Mouse (Mus musculus): ENCODE measurements around the gene Usp35. TPM values are rescaled to one million over a fixed set of nuclear protein-coding genes. Genes with fewer than 3 reads are reported as not detected.

Usp35 gene
- polyA plus RNA-seq, 1 experiment from 2014 or later, result 10.0 TPM

DNA sequence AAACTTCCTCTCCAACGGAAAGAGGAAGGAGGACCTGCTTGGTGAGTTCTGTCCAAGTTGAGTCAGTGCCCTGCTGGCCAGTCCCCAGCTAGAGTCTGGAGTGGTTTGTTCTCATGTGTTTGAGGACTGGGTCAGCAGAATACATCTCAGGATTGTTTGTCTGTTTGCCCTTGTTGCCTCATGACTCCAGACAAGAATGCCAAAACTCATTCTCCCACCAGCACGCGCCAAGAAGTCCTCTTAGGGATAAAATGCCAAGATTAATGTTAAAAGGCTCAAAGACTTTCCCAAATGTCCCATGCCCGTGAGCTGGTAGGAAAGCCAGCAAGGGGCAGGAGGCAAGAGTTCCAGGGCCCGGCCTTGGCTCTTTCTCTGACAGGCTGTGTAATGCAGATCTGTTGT is 25.1 kb upstream of the Usp35 start:
- TF ChIP-seq CTCF (IDR thresholded peaks at IDR 0.05), result no peak
- H3K27me3 ChIP-seq, result no peaks in the 10 kb centered on the region
- in situ Hi-C loops (cut with MboI; ENCODE audit: low pct_unique_long_range_greater_than_20kb), result no loop called here
- ATAC-seq (no peak), DNase-seq (ENCODE audit: low read depth, low spot score) (no peak)
- ChIA-PET CTCF (no interaction called here), POLR2A (no interaction called here)

DNA sequence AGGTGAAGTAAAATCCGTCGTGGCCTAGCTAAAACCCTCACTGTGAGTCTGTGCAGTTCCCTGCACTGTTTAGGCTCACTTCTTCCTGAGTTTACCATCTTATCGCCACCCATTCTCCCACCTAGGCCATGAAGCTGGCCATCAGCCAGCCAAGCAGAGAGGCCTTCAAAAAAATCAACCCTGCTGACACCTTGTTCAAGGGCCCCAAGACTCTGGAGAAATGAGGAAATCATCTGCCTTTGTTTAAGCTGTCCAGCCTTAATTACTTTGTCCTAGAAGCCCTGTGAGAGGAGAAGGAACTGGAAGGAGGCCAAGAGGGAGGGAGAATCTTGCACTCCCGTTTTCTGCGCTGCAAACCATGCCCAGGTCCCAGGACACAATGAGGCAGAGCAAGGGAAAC is 24.4 kb upstream of the Usp35 start:
- ChIA-PET CTCF (no interaction called here), POLR2A (no interaction called here)
- in situ Hi-C loops (cut with MboI; ENCODE audit: low pct_unique_long_range_greater_than_20kb), result no loop called here
- ATAC-seq (no peak), DNase-seq (ENCODE audit: low read depth, low spot score) (no peak)
- no peaks in the 10 kb centered on the region for H3K27me3 ChIP-seq
- no peak for TF ChIP-seq CTCF (IDR thresholded peaks at IDR 0.05)

DNA sequence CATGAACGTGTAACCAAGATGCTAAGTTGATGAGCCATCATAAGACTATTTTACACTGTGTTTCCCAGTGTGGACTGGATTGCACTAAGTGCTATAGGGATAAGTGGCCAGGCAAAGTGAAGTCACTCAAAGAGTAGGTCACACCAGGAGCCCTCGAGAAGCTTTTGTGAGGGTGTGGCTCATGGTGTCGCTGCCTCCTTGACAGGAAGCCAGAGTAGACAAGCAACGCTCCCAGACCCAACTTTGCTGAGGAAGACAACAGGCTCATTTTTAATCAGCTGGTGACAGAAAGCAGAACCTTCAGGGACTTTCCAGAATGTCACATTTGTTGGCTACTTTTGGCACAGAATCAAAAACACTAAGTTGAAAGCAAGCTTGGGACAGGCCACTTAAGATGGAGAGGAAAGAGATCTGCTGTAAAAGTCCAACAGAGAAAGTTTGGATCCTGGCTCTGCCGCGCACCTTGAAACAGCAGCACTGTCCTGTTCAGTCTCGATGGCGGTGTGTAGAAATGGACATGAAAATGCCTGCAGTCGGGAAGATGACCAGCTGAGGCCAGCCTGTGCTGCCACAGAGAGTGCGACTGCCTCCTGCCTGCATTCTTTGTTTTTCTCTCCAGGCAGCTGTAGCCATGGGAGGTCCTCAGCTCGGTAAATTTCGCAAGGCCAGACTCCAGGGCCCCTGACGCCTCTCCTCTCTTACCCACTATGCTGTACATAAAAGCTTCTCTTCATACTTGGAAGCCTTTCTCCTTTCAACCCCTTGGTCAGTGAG is 23.4 kb upstream of the Usp35 start:
- TF ChIP-seq CTCF (IDR thresholded peaks at IDR 0.05), result no peak
- no peak for DNase-seq (ENCODE audit: low read depth, low spot score)
- ChIA-PET POLR2A (no interaction called here), CTCF (no interaction called here)
- no peaks in the 10 kb centered on the region for H3K27me3 ChIP-seq
- in situ Hi-C loops (cut with MboI; ENCODE audit: low pct_unique_long_range_greater_than_20kb), result no loop called here
- ATAC-seq, result no peak

DNA sequence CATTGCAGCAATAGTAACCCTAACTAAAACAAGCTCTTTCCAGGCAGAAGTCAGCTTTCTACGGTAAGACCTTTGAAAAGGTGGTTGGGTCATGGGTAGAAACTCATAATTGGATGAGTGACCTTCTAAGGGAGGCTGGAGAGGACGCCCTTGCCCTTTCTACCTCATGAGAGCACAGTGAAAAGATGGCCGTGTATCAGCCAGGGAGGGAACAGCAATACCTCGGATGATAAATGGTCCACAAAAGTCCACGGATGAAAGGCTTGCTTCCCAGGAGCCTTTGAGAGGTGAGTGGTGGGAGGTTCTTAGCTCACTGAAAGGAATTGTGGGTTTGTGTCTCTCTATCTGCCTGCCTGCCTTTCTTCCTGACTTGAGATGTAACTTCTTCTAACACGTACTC is 21.5 kb upstream of the Usp35 start:
- TF ChIP-seq CTCF (IDR thresholded peaks at IDR 0.05), result no peak
- in situ Hi-C loops (cut with MboI; ENCODE audit: low pct_unique_long_range_greater_than_20kb), result no loop called here
- ChIA-PET POLR2A (no interaction called here), CTCF (no interaction called here)
- ATAC-seq, result no peak
- H3K27me3 ChIP-seq, result no peaks in the 10 kb centered on the region
- DNase-seq (ENCODE audit: low read depth, low spot score), result no peak

DNA sequence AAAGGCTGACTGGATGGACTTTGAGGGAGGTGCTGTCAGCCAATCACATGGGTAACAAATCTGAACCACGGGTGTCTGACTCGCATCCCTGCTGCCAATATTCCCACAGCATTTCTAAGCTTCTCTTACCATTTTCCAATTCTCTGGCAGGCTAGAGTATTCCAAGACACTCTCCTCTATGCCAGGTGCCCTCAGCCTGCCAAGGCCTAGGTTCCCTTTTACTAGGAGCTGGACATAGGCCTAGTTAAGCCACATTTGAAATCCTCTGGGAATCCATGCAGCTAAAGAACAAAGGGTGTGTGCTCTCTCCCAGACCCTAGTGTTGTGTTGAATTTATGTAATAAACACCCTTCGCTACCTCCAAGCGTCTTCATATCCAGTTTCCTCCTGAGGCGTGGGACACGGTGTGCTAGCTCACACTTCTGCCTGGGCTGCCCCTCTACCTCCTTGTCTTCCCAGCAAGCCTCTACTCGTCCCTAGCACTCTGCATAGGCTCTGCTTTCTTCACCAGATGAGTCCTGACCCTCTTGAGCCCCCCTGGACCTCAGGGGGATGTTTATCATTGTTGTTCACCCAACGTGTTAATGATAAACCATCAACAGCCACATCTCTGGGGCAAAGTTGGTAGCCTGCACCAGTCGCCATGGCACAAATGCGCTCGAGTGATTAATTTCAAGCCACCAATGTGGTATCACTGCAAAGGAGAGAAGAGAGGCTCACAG is 20.1 kb upstream of the Usp35 start:
- ATAC-seq, result no peak
- CTCF ChIA-PET, result interaction anchor here (1.1 kb wide), 1 partner anchor 9 kb away, joined by 4 read pairs; no protein-coding TSS in a partner anchor
- H3K27me3 ChIP-seq, result no peaks in the 10 kb centered on the region
- POLR2A ChIA-PET, result no interaction called here
- TF ChIP-seq CTCF (IDR thresholded peaks at IDR 0.05), result no peak
- DNase-seq (ENCODE audit: low read depth, low spot score), result no peak
- in situ Hi-C loops (cut with MboI; ENCODE audit: low pct_unique_long_range_greater_than_20kb), result no loop called here

DNA sequence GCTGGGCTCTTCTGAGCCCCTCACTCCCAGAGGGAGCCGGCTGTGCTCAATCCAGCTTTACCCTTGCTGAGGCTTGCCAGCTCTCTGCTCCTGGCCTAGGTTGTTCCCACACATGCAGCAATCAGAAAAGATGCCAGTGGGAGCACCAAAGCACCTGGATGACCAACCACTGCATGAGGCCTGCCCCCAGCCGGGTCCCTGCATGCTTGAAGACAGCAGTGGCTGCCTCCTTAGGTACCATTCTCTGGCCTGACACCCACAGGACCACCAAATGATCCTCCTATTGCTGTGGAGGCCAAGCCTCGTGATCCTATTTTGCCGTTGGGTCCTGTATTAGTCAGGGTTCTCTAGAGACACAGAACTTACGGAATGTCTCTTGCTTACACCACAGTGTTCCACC is 19.1 kb upstream of the Usp35 start:
- CTCF ChIA-PET, result interaction anchor here (0.9 to 1.1 kb wide), 2 partner anchors 8 to 10 kb away, joined by 3 to 4 read pairs; no protein-coding TSS in a partner anchor
- POLR2A ChIA-PET, result no interaction called here
- TF ChIP-seq CTCF (IDR thresholded peaks at IDR 0.05), result no peak
- no peak for DNase-seq (ENCODE audit: low read depth, low spot score)
- ATAC-seq, result no peak
- in situ Hi-C loops (cut with MboI; ENCODE audit: low pct_unique_long_range_greater_than_20kb), result no loop called here
- H3K27me3 ChIP-seq, result no peaks in the 10 kb centered on the region

DNA sequence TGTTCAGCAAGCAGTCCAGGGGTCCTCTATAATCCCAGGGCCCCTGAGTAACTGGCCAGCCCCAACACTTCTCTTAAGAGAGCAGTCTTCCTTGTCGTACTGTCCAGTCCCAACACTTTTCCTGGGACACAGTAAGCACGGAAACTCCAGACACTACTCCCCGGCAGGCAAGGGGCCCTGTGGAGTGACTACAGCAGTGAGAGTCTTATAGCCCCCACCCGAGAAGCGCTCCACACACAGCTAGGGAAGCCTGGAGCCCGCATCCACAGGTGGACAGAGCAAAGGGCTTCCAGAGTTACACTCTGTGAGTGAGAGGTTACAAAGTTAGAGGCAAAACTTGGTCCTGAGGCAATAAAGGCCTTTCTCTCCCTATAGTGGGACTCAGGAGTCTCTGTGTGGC is 17.6 kb upstream of the Usp35 start:
- no peak for DNase-seq (ENCODE audit: low read depth, low spot score)
- no peak for TF ChIP-seq CTCF (IDR thresholded peaks at IDR 0.05)

DNA sequence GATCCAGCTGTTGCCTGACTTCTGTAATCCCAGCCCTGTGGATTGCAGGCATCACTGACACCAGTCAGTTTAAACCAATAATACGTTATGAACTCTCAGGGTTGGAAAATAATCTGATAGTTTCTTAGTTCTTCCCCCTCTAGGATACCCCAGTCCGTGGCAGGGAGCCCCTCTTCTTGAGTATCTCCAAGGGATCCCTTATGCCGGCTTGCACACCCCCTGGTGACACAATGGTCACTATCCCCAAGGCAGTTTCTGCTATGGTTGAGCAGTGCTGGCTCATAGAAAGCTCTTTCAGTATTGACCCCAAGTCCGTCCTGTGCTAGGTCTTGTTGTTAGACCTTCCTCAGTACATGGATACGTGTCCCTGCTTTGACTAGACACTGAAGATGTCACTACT is 17.0 kb upstream of the Usp35 start:
- in situ Hi-C loops (cut with MboI; ENCODE audit: low pct_unique_long_range_greater_than_20kb), result no loop called here
- no peak for TF ChIP-seq CTCF (IDR thresholded peaks at IDR 0.05)
- CTCF ChIA-PET, result no interaction called here

More for the DNA sequence above, 17.6 kb upstream of the Usp35 start:
- no peaks in the 10 kb centered on the region for H3K27me3 ChIP-seq
- no peak for ATAC-seq
- in situ Hi-C loops (cut with MboI; ENCODE audit: low pct_unique_long_range_greater_than_20kb), result no loop called here
- ChIA-PET POLR2A (interaction anchor here (0.6 kb wide), 1 partner anchor 987 kb away, joined by 3 read pairs; no protein-coding TSS in a partner anchor), CTCF (no interaction called here)

DNA sequence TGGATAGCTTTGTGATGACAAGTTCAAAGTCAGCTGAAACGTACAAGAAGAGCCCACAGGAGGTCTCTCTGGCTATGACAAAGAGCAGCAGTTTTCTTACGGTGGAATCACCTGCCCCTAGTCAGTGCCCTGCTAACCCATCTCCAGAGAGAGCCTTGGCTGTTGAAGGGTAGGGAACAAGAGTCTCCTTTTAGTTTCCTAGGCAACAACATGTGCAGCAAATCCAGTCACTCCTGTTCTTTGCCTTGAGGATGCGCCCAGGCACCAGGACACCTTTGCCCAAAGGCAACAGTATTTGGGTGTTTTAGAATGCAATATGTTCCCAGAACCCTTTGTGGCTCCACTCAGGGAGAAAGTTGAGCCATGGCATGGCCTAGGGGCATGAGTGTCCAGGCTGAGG is 16.5 kb upstream of the Usp35 start:
- no peaks in the 10 kb centered on the region for H3K27me3 ChIP-seq
- ChIA-PET CTCF (no interaction called here), POLR2A (no interaction called here)
- no peak for DNase-seq (ENCODE audit: low read depth, low spot score)
- TF ChIP-seq CTCF (IDR thresholded peaks at IDR 0.05), result no peak
- in situ Hi-C loops (cut with MboI; ENCODE audit: low pct_unique_long_range_greater_than_20kb), result no loop called here
- ATAC-seq, result no peak

More for the DNA sequence above, 17.0 kb upstream of the Usp35 start:
- no peaks in the 10 kb centered on the region for H3K27me3 ChIP-seq
- no peak for DNase-seq (ENCODE audit: low read depth, low spot score)
- POLR2A ChIA-PET, result no interaction called here
- ATAC-seq, result no peak

DNA sequence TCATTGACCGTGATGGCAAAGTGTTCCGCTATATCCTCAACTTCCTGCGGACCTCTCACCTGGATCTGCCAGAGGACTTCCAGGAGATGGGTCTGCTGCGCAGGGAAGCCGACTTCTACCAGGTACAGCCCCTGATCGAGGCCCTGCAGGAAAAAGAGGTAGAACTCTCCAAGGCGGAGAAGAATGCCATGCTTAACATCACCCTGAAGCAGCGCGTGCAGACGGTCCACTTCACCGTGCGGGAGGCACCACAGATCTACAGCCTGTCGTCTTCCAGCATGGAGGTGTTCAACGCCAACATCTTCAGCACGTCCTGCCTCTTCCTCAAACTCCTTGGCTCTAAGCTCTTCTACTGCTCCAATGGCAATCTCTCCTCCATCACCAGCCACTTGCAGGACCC is 15.6 kb upstream of the Usp35 start:
- CTCF ChIA-PET, result no interaction called here
- no peak for TF ChIP-seq CTCF (IDR thresholded peaks at IDR 0.05)
- no peaks in the 10 kb centered on the region for H3K27me3 ChIP-seq
- POLR2A ChIA-PET, result no interaction called here
- ATAC-seq (no peak), DNase-seq (ENCODE audit: low read depth, low spot score) (no peak)
- in situ Hi-C loops (cut with MboI; ENCODE audit: low pct_unique_long_range_greater_than_20kb), result no loop called here

DNA sequence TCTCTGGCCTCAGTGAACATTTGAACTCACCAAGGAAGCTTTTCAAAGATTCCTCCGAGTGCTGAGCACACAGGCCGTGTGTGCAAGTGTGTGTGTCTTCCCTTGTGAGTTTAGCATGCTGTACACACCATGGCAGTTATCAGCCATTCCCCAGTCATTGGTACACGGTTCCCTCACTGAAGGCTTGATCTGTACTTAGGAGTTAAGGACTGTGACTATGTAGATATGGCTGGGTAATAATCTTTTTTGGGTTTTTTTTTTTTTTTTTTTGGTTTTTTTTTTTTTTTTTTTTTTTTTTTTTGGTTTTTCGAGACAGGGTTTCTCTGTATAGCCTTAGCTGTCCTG is 15.0 kb upstream of the Usp35 start:
- TF ChIP-seq CTCF (IDR thresholded peaks at IDR 0.05), result no peak
- CTCF ChIA-PET, result interaction anchor here (1.1 kb wide), 1 partner anchor 14 kb away, joined by 3 read pairs; no protein-coding TSS in a partner anchor
- POLR2A ChIA-PET, result no interaction called here
- no peak for DNase-seq (ENCODE audit: low read depth, low spot score)
- in situ Hi-C loops (cut with MboI; ENCODE audit: low pct_unique_long_range_greater_than_20kb), result no loop called here
- H3K27me3 ChIP-seq, result no peaks in the 10 kb centered on the region
- ATAC-seq, result no peak
